Mouse (Mus musculus): ENCODE data around the gene Rorb.

Rorb gene

GRCm38 (mm10) chr19:19005144-19005543, 105.9 kb downstream of the Rorb start:
- DNase-seq (ENCODE audit: low spot score in 2 of 2): no peak

- no peak for DNase-seq (ENCODE audit: low spot score in 2 of 2)
Measured at GRCm38 (mm10) chr19:19004023-19004656, 106.9 kb downstream of the Rorb start.

- DNase-seq (ENCODE audit: low spot score in 2 of 2): no peak
Measured at GRCm38 (mm10) chr19:18998966-18999365, 112.0 kb downstream of the Rorb start.

GRCm38 (mm10) chr19:18997711-18998110, 113.3 kb downstream of the Rorb start:
- no peak for DNase-seq (ENCODE audit: low spot score in 2 of 2)

- no peak for DNase-seq (ENCODE audit: low spot score in 2 of 2)
Measured at GRCm38 (mm10) chr19:18979996-18980395, 131.0 kb downstream of the Rorb start.

- no peak for DNase-seq (ENCODE audit: low spot score in 2 of 2)
Measured at GRCm38 (mm10) chr19:18974796-18975660, 136.0 kb downstream of the Rorb start.

GRCm38 (mm10) chr19:18969386-18969785, 141.6 kb downstream of the Rorb start:
- DNase-seq (ENCODE audit: low spot score in 2 of 2): no peak

- DNase-seq (ENCODE audit: low spot score in 2 of 2): no peak
Measured at GRCm38 (mm10) chr19:18967307-18967706, 143.7 kb downstream of the Rorb start.

- DNase-seq (ENCODE audit: low spot score in 2 of 2): no peak
Measured at GRCm38 (mm10) chr19:18959862-18960261, 151.1 kb downstream of the Rorb start.

- no peak for DNase-seq (ENCODE audit: low spot score in 2 of 2)
Measured at GRCm38 (mm10) chr19:18952806-18953205, 158.2 kb downstream of the Rorb start.

- no peak for DNase-seq (ENCODE audit: low spot score in 2 of 2)
Measured at GRCm38 (mm10) chr19:18947193-18947592, 163.8 kb downstream of the Rorb start.

GRCm38 (mm10) chr19:18945265-18945664, 165.7 kb downstream of the Rorb start:
- no peak for DNase-seq (ENCODE audit: low spot score in 2 of 2)

- DNase-seq (ENCODE audit: low spot score in 2 of 2): no peak
Measured at GRCm38 (mm10) chr19:18941391-18941790, 169.6 kb downstream of the Rorb start.

GRCm38 (mm10) chr19:18911755-18912340, 199.1 kb downstream of the Rorb start:
- no peak for DNase-seq (ENCODE audit: low spot score in 2 of 2)

GRCm38 (mm10) chr19:18909641-18910040, 201.4 kb downstream of the Rorb start:
- DNase-seq (ENCODE audit: low spot score in 2 of 2): no peak

- no peak for DNase-seq (ENCODE audit: low spot score in 2 of 2)
Measured at GRCm38 (mm10) chr19:18905511-18905910, 205.5 kb downstream of the Rorb start.

- no peak for DNase-seq (ENCODE audit: low spot score in 2 of 2)
Measured at GRCm38 (mm10) chr19:18902694-18903067, 208.3 kb downstream of the Rorb start.

GRCm38 (mm10) chr19:18902041-18902693, 208.8 kb downstream of the Rorb start:
- no peak for DNase-seq (ENCODE audit: low spot score in 2 of 2)

- no peak for DNase-seq (ENCODE audit: low spot score in 2 of 2)
Measured at GRCm38 (mm10) chr19:18898238-18898637, 212.8 kb downstream of the Rorb start.

GRCm38 (mm10) chr19:18890216-18890615, 220.8 kb downstream of the Rorb start:
- DNase-seq (ENCODE audit: low spot score in 2 of 2): no peak

GRCm38 (mm10) chr19:18889632-18890031, 221.4 kb downstream of the Rorb start:
- DNase-seq (ENCODE audit: low spot score in 2 of 2): no peak

GRCm38 (mm10) chr19:18889117-18889627, 221.8 kb downstream of the Rorb start:
- DNase-seq (ENCODE audit: low spot score in 2 of 2): no peak

Measured in natural killer cell, adult 2 months (primary cell).